Mouse (Mus musculus): Measurements from ENCODE around the gene Jak1.
A peak's percentile ranks its signal among the peaks of the same experiment; 100 is the strongest.

Gene Jak1

GRCm38 (mm10) chr4:101264741-101265513 lies at the start of gene Jak1:
Gene Jak1, minus strand, starts transcription at chr4:101265282.
- peak; percentile 97 for DNase-seq (ENCODE audit: low read depth)

GRCm38 (mm10) chr4:101312055-101312454 lies 47.0 kb upstream of the Jak1 start:
- no peak for DNase-seq (ENCODE audit: low read depth)

GRCm38 (mm10) chr4:101308166-101308565 lies 43.1 kb upstream of the Jak1 start:
- DNase-seq (ENCODE audit: low read depth): no peak

GRCm38 (mm10) chr4:101307286-101307685 lies 42.2 kb upstream of the Jak1 start:
- no peak for DNase-seq (ENCODE audit: low read depth)

GRCm38 (mm10) chr4:101306132-101306915 lies 41.2 kb upstream of the Jak1 start:
- no peak for DNase-seq (ENCODE audit: low read depth)

- DNase-seq (ENCODE audit: low read depth): no peak
Measured at GRCm38 (mm10) chr4:101305126-101305525, 40.0 kb upstream of the Jak1 start.

- no peak for DNase-seq (ENCODE audit: low read depth)
Measured at GRCm38 (mm10) chr4:101304114-101304513, 39.0 kb upstream of the Jak1 start.

- no peak for DNase-seq (ENCODE audit: low read depth)
Measured at GRCm38 (mm10) chr4:101300392-101300910, 35.4 kb upstream of the Jak1 start.

- DNase-seq (ENCODE audit: low read depth): no peak
Measured at GRCm38 (mm10) chr4:101298311-101298990, 33.4 kb upstream of the Jak1 start.

- DNase-seq (ENCODE audit: low read depth): no peak
Measured at GRCm38 (mm10) chr4:101296836-101297235, 31.8 kb upstream of the Jak1 start.

- DNase-seq (ENCODE audit: low read depth): no peak
Measured at GRCm38 (mm10) chr4:101295788-101296187, 30.7 kb upstream of the Jak1 start.

- DNase-seq (ENCODE audit: low read depth): no peak
Measured at GRCm38 (mm10) chr4:101293661-101294060, 28.6 kb upstream of the Jak1 start.

GRCm38 (mm10) chr4:101292736-101293541 lies 27.9 kb upstream of the Jak1 start:
- peak; percentile 41 for DNase-seq (ENCODE audit: low read depth)

GRCm38 (mm10) chr4:101292028-101292735 lies 27.1 kb upstream of the Jak1 start:
- peak; percentile 63 for DNase-seq (ENCODE audit: low read depth)

GRCm38 (mm10) chr4:101288292-101288691 lies 23.2 kb upstream of the Jak1 start:
- DNase-seq (ENCODE audit: low read depth): no peak

- DNase-seq (ENCODE audit: low read depth): no peak
Measured at GRCm38 (mm10) chr4:101286562-101286961, 21.5 kb upstream of the Jak1 start.

GRCm38 (mm10) chr4:101285906-101286432 lies 20.9 kb upstream of the Jak1 start:
- no peak for DNase-seq (ENCODE audit: low read depth)

- no peak for DNase-seq (ENCODE audit: low read depth)
Measured at GRCm38 (mm10) chr4:101283938-101284337, 18.9 kb upstream of the Jak1 start.

GRCm38 (mm10) chr4:101282237-101282636 lies 17.2 kb upstream of the Jak1 start:
- DNase-seq (ENCODE audit: low read depth): no peak

- no peak for DNase-seq (ENCODE audit: low read depth)
Measured at GRCm38 (mm10) chr4:101280119-101280518, 15.0 kb upstream of the Jak1 start.
